Mouse (Mus musculus): ENCODE results near the gene Atg9b.

DNA sequence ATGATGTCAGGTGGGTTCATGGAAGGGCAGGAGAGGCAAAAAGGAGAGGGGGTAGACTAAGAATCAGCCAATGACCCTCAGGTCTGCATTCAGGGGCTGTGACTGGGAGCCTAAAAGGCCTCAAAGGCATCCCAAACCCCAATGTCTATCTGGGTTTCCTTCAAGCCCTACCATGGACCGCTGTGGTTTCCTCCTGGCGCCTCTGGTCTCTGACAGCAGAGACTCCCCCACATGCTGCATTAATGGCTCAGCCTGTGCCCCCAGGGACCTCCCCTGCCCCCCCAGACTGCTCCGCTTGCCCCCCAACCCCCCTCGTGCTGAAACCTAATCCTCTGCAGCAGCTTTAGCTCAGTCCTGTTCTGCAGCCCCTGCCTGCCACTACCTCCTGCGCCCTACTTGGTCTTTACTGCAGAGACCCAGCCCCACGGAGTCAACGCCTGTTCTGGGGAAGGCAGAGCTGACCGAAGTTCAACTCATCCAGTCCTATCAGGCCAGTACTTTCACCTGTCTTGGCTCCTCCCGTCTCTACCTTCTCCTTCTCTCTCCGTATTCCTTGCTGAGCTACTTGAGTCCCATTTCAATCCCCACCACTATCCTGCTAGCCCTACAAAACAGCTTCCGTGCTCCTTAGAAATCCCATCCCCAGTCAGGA, 21.2 kb upstream of the Atg9b start, which contains the start of gene Asic3:
- TF ChIP-seq GATA1 (IDR thresholded peaks at IDR 0.05; ENCODE audit: borderline replicate concordance, low read length) = no peak
- TF ChIP-seq FLI1 (IDR thresholded peaks at IDR 0.05; ENCODE audit: low read length) = no peak
